Mouse (Mus musculus): ENCODE data around the gene Pfn4. TPM values are rescaled to one million over a fixed set of nuclear protein-coding genes. Genes with fewer than 3 reads are reported as not detected.
"Not testable (repeated sequence)": the region's sequence is repeated elsewhere in the genome, so short reads cannot be mapped to it uniquely, and the experiment has no call there.

The Pfn4 gene
- polyA plus RNA-seq, 1 experiment from 2014 or later = 2.0 TPM

GRCm38 (mm10) chr12:4793718-4794117 is 24.9 kb downstream of the Pfn4 start:
- 73% methylated on average over 1 of the region's 1 CpGs for WGBS
- H3K4me2 ChIP-seq = no peak overlapping the region
- no peak overlapping the region for H3K27ac ChIP-seq
- no peaks in the 10 kb centered on the region for H3K4me1 ChIP-seq (replicated peaks)
- no peak for ATAC-seq (replicated peaks; ENCODE audit: insufficient number of reproducible peaks, insufficient read depth, low FRiP score, low read depth)
- H3K4me3 ChIP-seq = no peak overlapping the region
- H3K9ac ChIP-seq = no peak overlapping the region
- no peaks in the 10 kb centered on the region for H3K27me3 ChIP-seq
- H3K9me3 ChIP-seq (replicated peaks) = no peaks in the 10 kb centered on the region
- no peaks in the 10 kb centered on the region for H3K36me3 ChIP-seq

DNA sequence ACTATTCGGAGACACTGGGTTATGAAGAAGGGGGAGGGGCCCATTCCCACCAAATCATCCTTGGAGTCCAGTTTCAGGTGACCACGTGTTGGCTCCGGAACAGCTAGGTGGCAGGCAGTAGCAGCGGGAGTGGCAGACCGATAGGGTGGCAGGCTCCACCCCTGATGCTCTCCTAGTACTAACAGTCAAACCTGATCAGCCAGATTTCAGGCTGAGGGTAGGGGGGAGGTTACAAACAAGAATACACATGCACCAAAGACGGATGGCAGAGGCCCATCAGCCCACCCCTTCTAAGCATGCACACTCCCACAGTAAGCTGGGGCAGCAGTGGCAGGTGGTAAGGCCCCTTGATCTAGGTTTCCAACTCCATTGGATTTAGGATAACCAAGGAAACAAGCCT is 28.6 kb downstream of the Pfn4 start:
- not testable (repeated sequence) for H3K4me3 ChIP-seq; H3K4me2 ChIP-seq; H3K27me3 ChIP-seq; H3K27ac ChIP-seq; H3K9me3 ChIP-seq (replicated peaks); ATAC-seq (replicated peaks; ENCODE audit: insufficient number of reproducible peaks, insufficient read depth, low FRiP score, low read depth); H3K36me3 ChIP-seq; H3K4me1 ChIP-seq (replicated peaks); H3K9ac ChIP-seq
- WGBS = 72% methylated on average over 6 of the region's 6 CpGs

DNA sequence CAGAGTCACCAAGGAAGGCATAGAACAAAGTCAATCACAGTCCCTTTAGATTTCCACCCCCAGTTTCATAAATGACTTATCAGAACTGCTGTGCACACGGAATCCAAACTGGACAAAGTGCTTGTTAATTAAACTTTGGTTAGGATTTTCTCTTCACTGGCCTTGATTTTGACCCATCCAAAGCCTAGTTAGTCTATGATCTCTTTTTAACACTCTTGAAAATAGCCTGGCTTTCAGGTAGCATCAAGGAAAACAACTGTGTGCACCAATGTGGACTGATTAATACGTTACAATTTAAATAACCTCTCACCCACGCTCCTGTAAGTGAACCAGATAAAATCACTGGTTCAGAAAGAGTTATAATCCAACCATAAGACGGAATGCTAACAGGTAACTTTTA is 42.2 kb downstream of the Pfn4 start:
- H3K9me3 ChIP-seq (replicated peaks) = peaks cover 4% of the 10 kb centered on the region; the same call in 1 of the 2 replicates
- no peaks in the 10 kb centered on the region for H3K4me1 ChIP-seq (replicated peaks)
- no peaks in the 10 kb centered on the region for H3K27me3 ChIP-seq
- WGBS = 72% methylated on average over 4 of the region's 4 CpGs
- no peak overlapping the region for H3K9ac ChIP-seq
- no peak for ATAC-seq (replicated peaks; ENCODE audit: insufficient number of reproducible peaks, insufficient read depth, low FRiP score, low read depth)
- H3K36me3 ChIP-seq = no peaks in the 10 kb centered on the region
- H3K4me2 ChIP-seq = no peak overlapping the region
- H3K27ac ChIP-seq = no peak overlapping the region
- H3K4me3 ChIP-seq = no peak overlapping the region

DNA sequence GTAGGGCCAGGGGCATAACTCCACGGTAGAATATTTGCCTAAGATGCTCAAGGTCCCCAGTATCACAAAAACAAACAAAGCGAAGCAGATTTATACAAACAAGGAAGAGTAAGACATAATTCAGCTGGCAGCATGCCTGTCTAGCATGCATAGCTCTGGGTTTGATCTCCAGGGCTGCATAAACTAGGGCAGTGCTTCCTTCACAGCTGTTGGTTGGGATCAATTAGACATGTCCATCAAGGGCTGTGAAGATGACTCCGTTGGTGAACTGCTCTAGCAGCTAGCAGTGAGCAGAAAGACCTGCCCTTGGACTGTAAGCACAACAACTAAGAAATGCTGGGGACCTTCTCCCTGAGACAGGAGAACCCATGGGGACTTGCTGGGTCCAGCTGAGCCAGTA is 42.9 kb downstream of the Pfn4 start:
- Histone ChIP-seq H3K27ac (no peak overlapping the region), H3K9ac (no peak overlapping the region), H3K27me3 (no peaks in the 10 kb centered on the region), H3K4me2 (no peak overlapping the region), H3K4me1 (replicated peaks) (0 out of 2 replicates have a peak, but pooled peaks cover 3% of the 10 kb centered on the region), H3K9me3 (replicated peaks) (peaks cover 4% of the 10 kb centered on the region; the same call in 1 of the 2 replicates), H3K36me3 (no peaks in the 10 kb centered on the region), H3K4me3 (no peak overlapping the region)
- no peak for ATAC-seq (replicated peaks; ENCODE audit: insufficient number of reproducible peaks, insufficient read depth, low FRiP score, low read depth)
- WGBS = 45% methylated on average over 3 of the region's 3 CpGs

- Histone ChIP-seq H3K27me3 (no peaks in the 10 kb centered on the region), H3K4me2 (no peak overlapping the region), H3K4me1 (replicated peaks) (peaks cover 12% of the 10 kb centered on the region), H3K36me3 (no peaks in the 10 kb centered on the region), H3K4me3 (no peak overlapping the region), H3K9me3 (replicated peaks) (peaks cover 4% of the 10 kb centered on the region; the same call in 1 of the 2 replicates), H3K27ac (no peak overlapping the region), H3K9ac (no peak overlapping the region)
- no peak for ATAC-seq (replicated peaks; ENCODE audit: insufficient number of reproducible peaks, insufficient read depth, low FRiP score, low read depth)
- WGBS = 72% methylated on average over 4 of the region's 4 CpGs
These were observed 44.8 kb downstream of the Pfn4 start for GRCm38 (mm10) chr12:4813636-4814035.

DNA sequence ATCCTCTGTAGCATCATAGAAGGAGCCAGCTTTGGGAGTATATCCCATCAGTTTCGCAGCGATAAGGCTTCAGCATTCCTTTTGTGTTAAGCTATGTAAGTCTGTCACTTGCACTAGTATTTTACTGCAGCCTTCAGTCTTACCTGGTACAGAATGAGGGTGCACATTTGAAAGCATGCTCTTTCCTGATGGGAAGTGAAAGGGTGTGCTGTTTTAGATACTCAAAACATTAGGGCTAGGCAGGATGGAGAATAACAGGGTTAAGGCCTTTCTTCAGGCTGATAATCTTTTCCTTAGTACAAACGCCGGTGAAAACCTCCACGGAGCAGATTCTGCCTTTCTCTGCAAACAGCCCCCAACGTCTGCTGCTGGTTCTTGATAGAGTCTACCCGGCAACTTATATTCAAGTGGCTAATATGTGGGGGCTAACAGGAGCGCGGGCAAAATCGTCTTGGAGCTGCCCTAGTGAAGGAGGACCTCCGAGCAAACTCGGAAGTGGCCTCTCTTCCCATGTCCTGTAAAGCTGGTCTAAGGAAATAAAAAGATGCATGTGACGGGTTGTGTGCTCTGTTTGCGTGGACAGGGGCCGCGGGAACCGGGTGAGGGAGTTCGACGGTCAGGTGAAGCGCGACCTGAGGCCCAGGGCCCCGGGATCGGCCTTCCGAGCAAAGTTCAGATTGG is 48.0 kb downstream of the Pfn4 start:
- ATAC-seq (replicated peaks; ENCODE audit: insufficient number of reproducible peaks, insufficient read depth, low FRiP score, low read depth) = no peak; the same call in 1 of the 2 replicates
- WGBS = 6% methylated on average over 24 of the region's 24 CpGs
- H3K9me3 ChIP-seq (replicated peaks) = no peaks in the 10 kb centered on the region
- peak overlapping the region; percentile 65 for H3K9ac ChIP-seq
- peaks cover 13% of the 10 kb centered on the region for H3K36me3 ChIP-seq
- H3K4me2 ChIP-seq = peak overlapping the region; percentile 83
- H3K27me3 ChIP-seq = no peaks in the 10 kb centered on the region
- peaks cover 16% of the 10 kb centered on the region for H3K4me1 ChIP-seq (replicated peaks)
- H3K4me3 ChIP-seq = peak overlapping the region; percentile 74
- peak overlapping the region; percentile 86 for H3K27ac ChIP-seq

DNA sequence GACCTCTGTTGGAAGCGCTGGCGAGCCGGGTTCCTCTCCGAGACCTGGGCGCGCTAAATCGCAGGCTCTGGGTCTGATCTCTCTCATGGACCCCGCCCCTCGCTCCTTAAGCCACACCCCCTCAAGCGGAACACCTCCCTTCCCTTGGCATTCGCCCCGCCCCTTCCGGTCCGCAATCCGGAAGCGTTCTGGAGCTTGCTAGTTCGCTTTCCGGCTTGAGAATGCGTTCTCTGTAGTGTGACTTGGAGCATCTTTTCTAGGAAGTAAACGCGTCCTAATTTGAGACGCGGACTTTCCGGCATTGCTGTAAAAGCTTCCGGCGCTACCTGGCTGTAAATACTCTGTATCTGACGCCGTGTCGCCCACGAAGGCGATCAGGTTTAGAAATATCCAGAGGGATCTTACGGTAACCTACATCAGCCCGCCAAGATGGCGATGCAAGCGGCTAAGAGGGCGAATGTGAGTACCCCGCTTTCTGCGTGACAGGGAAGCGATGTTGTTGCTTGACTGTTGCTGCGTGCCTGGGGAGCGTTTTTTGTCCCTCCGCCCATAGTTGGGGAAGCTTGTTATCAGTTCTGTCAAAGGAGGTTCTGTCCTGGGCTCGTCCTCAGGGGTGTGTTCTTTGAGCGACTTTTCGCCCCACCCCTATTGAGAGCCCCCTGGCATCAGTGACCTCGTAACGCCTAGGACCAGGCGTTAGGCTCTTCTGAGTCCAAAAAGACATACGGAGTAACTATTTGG is 48.7 kb downstream of the Pfn4 start, which contains the start of gene Sf3b6:
Sf3b6 (plus strand) TSS at position 184 of the 741 bp plus-strand sequence.
- peaks cover 20% of the 10 kb centered on the region for H3K36me3 ChIP-seq
- peak within 1 kb of the TSS; percentile 74 for H3K4me3 ChIP-seq
- peaks cover 16% of the 10 kb centered on the region for H3K4me1 ChIP-seq (replicated peaks)
- ATAC-seq (replicated peaks; ENCODE audit: insufficient number of reproducible peaks, insufficient read depth, low FRiP score, low read depth) = peak; percentile 99
- H3K4me2 ChIP-seq = peak within 1 kb of the TSS; percentile 83
- peak within 1 kb of the TSS; percentile 86 for H3K27ac ChIP-seq
- H3K9ac ChIP-seq = peak within 1 kb of the TSS; percentile 65
- under 1% methylated on average over 49 of the region's 49 CpGs for WGBS
- H3K9me3 ChIP-seq (replicated peaks) = no peaks in the 10 kb centered on the region
- no peaks in the 10 kb centered on the region for H3K27me3 ChIP-seq

GRCm38 (mm10) chr12:4827256-4827655 is 58.4 kb downstream of the Pfn4 start:
- Histone ChIP-seq H3K4me1 (replicated peaks) (no peaks in the 10 kb centered on the region), H3K36me3 (peaks cover 41% of the 10 kb centered on the region), H3K9ac (no peak overlapping the region), H3K27ac (no peak overlapping the region), H3K4me2 (no peak overlapping the region), H3K9me3 (replicated peaks) (no peaks in the 10 kb centered on the region), H3K4me3 (no peak overlapping the region), H3K27me3 (no peaks in the 10 kb centered on the region)
- WGBS = 67% methylated on average over 3 of the region's 3 CpGs
- no peak for ATAC-seq (replicated peaks; ENCODE audit: insufficient number of reproducible peaks, insufficient read depth, low FRiP score, low read depth)

Other genes with a start within 250 kb of the Pfn4 start
- gene Itsn2, start 176.4 kb upstream of the Pfn4 start, polyA plus RNA-seq (2015; fragmentation: Nextera tagmentation; extraction: Ambion mirVana) = 33.1 and 35.4 TPM in 2 replicates
- gene Gm3625, start 176.1 kb upstream of the Pfn4 start, polyA plus RNA-seq (2015; fragmentation: Nextera tagmentation; extraction: Ambion mirVana) = not detected in 2 replicates
- gene Fam228a, start 30.6 kb upstream of the Pfn4 start, polyA plus RNA-seq (2015; fragmentation: Nextera tagmentation; extraction: Ambion mirVana) = 0.15 and 0.19 TPM in 2 replicates
- 2.1 and 3.0 TPM in 2 replicates for gene Fam228b, start 245 bp downstream of the Pfn4 start, polyA plus RNA-seq (2015; fragmentation: Nextera tagmentation; extraction: Ambion mirVana)
- 97.9 and 107 TPM in 2 replicates for gene Sf3b6, start 48.5 kb downstream of the Pfn4 start, polyA plus RNA-seq (2015; fragmentation: Nextera tagmentation; extraction: Ambion mirVana)
- 8.9 and 10.5 TPM in 2 replicates for gene Fkbp1b, start 72.6 kb downstream of the Pfn4 start, polyA plus RNA-seq (2015; fragmentation: Nextera tagmentation; extraction: Ambion mirVana)
- gene Wdcp, start 74.3 kb downstream of the Pfn4 start, polyA plus RNA-seq (2015; fragmentation: Nextera tagmentation; extraction: Ambion mirVana) = 15.0 and 15.5 TPM in 2 replicates
- 1.4 and 2.2 TPM in 2 replicates for gene Mfsd2b, start 105.3 kb downstream of the Pfn4 start, polyA plus RNA-seq (2015; fragmentation: Nextera tagmentation; extraction: Ambion mirVana)
- gene Ubxn2a, start 138.7 kb downstream of the Pfn4 start, polyA plus RNA-seq (2015; fragmentation: Nextera tagmentation; extraction: Ambion mirVana) = 30.1 and 32.1 TPM in 2 replicates
- 6.0 and 6.9 TPM in 2 replicates for gene Atad2b, start 148.3 kb downstream of the Pfn4 start, polyA plus RNA-seq (2015; fragmentation: Nextera tagmentation; extraction: Ambion mirVana)